Mouse (Mus musculus): Measurements from ENCODE around the gene F13a1.

The F13a1 gene

DNA sequence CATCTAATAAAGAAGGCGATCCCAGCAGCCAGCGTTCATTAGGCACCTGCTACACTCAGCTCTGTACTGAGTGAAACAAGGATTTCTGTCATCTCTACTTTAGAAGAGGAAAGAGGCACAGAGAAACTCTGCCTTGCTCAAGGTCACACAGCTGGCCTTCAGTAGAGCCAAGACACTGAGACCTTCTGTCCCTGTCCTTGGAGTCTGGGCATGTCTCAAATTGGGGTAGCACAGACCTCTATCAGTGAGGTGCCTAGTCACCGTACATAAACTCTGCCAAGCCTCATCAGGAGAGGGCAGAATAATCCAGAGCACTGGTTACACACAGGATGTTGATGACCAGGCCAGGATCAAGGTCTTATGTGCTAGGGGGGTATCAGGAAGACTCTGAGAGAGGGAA is 108.2 kb downstream of the F13a1 start:
- DNase-seq: no peak

DNA sequence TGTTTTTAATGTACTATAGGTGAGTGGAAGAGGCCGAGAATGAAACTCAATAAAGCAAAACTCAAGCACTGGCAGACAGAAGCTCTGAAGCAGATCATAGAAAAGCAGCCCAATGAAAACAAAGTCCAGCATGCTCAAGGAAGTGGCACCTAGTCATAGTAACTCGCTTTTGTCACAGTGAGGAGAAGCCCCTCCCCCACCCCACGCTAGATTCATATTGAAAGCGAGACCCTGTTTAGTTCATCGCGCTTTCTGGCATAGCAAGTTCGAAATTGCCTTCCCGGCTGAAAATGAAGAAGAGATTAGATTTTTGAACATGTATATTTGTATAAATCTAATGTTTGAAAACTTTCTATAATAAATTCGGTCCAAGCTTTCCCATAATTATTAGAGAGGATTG is 118.0 kb downstream of the F13a1 start:
- no peak for DNase-seq

DNA sequence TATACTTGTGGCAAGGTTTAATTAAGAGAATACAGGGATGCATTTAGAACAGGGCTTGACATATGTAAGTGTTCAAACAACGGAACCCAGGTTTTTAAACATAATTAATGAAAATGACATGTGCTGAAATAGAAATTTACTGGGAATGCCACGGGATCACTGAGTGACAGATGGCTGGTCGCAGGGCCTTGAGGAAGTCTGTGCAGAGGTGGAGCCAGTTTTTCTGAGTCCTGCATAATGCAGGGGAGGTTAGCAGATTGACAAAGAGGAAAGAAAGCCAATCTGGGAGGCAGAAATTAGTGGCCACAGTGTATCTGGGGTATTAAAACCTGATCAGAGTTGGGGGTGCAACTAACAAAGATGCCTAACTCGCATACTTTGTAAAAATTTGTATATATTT is 130.3 kb downstream of the F13a1 start:
- DNase-seq: no peak

DNA sequence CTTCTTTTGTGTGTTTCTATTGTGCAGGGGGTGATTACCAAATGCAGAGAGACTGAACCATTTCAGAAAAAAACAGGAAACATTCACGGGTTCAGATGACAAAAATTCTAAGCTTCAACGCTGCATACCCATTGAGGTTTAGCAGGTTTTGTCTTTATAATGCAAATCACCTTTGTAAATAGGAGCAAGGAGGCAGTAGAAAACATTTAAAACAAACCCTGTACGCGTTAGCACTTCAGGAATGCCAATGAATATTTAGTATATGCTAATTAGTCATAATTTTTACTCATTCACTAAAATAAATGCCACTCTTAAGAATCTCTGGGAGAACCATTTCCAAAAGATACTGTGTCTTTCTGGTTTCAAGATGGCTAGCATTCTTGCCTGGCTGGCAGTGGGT is 146.2 kb downstream of the F13a1 start:
- no peak for DNase-seq

DNA sequence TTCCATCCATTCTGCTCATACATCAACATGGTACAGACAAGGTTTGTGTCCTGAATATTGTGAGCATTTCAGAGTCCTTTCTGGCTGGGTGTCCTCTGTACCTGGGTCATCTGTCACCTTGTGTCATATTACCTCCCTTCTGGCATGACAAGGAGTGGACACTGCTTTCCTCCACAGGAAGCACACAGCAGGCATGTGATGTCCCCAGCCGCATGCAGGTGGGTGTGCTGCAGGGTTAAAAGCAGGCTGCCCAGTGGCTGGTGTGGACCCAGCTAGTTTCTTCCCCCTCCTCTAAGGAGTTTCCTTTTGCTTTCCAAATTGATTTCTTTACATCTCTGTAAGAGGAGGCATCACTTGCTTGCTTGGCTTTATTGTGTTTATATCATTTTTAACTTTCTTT is 146.6 kb downstream of the F13a1 start:
- no peak for DNase-seq

DNA sequence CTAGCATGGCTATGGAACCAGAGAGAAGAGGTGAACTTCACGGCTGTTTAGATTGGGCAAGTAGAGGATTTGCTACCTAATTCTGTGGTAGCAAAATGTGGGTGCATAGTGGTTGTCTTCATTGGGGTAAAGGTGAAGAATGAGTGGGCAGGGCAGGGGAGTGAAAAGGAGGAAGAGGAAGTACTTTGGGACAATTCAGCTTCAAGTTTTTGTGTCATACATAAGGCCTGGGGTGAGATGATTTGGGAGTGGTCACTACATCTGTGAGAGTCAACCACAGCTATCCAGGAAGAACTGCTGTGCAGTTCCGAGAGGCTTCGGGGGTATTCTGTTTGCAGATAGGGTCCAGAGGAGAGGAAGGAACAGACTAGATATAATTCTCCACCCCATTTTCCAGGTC is 148.4 kb downstream of the F13a1 start:
- DNase-seq: no peak

DNA sequence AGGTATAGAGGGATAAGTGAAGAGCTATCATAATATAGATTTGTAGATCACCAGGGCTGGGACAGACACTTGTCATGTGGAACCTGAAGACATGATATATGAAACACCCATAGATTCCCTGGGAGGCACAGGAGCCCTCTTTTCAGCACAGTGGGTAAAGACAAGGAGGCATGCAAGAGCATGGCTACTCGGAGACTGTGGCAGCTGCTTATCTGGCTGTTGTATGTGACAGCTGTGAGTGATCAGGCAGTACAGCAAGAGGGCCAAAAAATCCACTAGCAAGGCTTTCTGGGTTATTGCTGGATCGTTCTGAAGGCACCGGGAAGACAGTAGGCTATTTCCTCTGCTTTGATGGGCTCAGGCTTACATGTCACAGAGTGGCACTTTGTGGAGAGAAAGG is 149.0 kb downstream of the F13a1 start:
- no peak for DNase-seq

DNA sequence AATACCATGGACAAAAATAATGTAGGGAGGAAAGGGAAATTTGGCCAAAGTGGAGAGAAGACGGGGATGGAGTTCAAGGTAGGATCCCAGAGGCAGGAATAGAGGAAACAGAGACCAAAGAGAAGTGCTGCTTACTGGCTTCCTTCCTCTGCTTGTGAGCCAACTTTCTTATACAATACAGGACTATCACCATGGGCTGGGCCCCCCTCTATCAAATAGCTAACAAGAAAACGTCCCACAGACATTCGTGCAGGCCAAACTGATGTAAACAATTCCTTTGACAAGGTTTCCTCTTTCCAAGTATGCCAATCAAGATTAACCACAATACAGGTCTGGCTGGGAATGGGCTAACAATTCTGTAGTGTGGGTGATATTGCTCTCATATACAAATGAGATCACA is 154.0 kb downstream of the F13a1 start:
- no peak for DNase-seq

DNA sequence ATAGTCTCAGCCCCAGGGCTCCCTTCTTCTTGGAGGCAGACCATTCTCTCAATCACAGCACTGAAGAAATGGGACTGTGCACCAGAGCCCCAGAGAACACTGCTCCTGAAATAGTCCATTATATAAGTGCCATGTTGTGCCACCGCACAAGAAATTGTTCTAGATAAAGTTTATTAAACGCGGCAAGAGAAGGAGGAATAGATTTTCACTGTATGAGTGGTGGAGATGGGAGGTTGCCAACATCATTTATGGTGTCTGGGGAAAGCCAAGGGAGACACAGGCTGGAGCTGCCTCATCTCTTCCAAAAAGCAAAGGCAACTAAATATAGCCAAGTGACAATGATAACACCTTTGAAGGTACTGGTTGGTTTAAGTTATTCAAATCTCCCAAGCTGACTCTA is 156.3 kb downstream of the F13a1 start:
- no peak for DNase-seq

DNA sequence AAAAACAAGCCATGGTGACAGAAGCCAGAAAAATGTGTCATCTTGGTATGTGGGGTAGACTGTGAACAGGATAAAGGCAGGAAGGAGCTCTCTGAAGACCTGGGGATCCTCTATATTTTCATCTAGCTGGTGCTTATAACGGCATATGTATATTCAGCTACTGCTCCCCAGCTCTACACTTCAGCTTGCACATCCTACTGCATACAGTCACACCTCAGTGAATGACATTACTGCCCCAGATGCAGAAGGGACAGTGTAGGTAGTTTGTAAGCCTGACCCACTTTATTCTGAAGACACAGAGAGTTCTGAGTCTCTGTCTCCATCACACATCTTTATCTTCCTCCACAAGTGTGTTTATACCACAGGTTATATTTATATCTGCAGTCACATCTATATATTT is 157.8 kb downstream of the F13a1 start:
- no peak for DNase-seq

DNA sequence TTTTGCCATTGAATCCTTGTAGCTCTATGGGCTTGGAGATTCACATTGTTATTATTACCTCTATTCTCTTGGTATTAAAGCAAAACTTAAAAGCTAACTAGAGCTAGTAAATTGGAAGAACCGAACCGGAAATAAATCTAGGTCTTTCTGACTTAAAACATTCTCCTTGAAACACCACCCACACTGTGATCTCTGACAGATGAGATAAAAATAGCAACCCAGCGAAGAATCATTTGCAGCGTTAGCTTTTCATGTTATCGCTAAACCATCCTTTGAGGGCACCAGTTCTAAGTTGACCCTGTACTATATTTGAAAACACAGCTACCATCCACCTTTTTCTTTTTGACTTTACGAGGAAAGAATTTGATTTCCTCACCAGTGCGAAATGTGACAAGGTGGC is 164.1 kb downstream of the F13a1 start:
- DNase-seq: no peak

DNA sequence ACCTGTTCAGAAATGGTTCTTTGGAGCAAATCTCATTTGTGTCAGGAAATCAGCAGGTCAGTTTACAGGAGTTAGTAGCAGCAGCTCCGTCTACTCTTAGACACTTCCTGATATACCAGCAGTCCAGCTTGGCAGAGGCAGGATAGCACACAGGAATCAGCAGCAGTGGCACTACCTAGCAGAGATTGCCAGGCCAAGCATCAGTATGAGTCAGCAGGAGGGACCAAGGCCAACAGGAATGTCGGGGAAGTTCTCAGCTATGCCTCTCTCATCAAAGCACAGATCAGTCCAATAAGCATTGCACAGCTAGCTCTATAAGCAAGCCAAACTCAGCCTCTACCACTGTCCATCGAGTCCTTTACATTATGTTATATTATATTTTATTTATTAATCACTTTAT is 210.9 kb downstream of the F13a1 start:
- no peak for DNase-seq
